7 mouse cellular contexts compared by ENCODE assay signal in the genomic region with DNA sequence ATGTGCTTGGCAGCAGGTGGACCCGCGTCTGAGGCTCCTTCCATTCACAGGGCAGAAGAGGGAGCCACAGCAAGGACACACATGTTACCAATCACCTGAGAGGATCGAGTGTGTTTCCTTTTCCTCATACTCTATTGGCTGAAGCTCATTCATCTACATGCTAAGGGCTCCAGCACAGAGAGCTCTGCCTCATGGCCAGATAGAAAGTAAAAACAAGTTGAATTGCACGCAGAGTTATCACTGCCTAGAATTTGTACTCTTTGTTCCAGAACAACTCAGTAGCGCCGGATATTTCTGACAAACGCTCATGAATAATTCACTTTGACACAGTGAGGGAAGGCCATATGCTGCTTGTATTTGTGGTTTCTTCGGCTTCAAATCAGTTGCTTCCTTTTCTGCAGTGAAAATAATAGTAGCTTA.
DNase-seq lines count a peak whose midpoint lies in the region.

No protein-coding gene starts in this region.

- peak; percentile 77 for DNase-seq in right cerebral cortex, adult 18-20 months
- no peak for DNase-seq in right cerebral cortex, postnatal 14 days
- peak; percentile 72 for DNase-seq in layer of hippocampus, adult 11-12 months (ENCODE audit: low spot score)
- peak; percentile 14 for DNase-seq in left cerebral cortex, postnatal 4 days
- no peak for DNase-seq in adrenal gland, adult 2 months
- DNase-seq in B cell, adult 2 months: no peak
- no peak for DNase-seq in thymus, postnatal 4 days

- intact Hi-C loops in left cerebral cortex, postnatal 4 days (cut with DNase I): loop anchor here (10.0 kb wide), 1 partner anchor 196 kb away; a partner anchor contains a TSS

Comparison
In these comparisons a context has a peak if more than half of its experiments do, and no peak if none do; other contexts are left out.
1. DNase-seq: peak in right cerebral cortex, adult 18-20 months (single experiment), layer of hippocampus, adult 11-12 months (single experiment) and left cerebral cortex, postnatal 4 days (single experiment); none in right cerebral cortex, postnatal 14 days (single experiment), adrenal gland, adult 2 months (single experiment), B cell, adult 2 months (0 of 2) and thymus, postnatal 4 days (single experiment).